Mouse (Mus musculus) cortical plate, adult 2 months (tissue): ENCODE measurements around the gene Tekt1.

Source experiments
- CTCF ChIP-seq: fragments of 200-500 bp; IDR thresholded peaks from 2 replicates; pipeline ENCODE4 v1.5.1; 2011; ENCODE audit warnings: mild to moderate bottlenecking, control low read depth, low read length; ENCODE audit not compliant: insufficient read depth; ENCODE audit errors: extremely low read depth
- POLR2A ChIP-seq: fragments of 200-500 bp; IDR thresholded peaks from 2 replicates; pipeline ENCODE4 v1.6.1; 2011; ENCODE audit warnings: mild to moderate bottlenecking, low read length, control low read depth; ENCODE audit not compliant: insufficient read depth; ENCODE audit errors: extremely low read depth

GRCm38 (mm10) chr11:72325701-72326100, 36.5 kb downstream of the Tekt1 start:
- TF ChIP-seq CTCF = no peak
- TF ChIP-seq POLR2A = no peak
